Mouse (Mus musculus) cerebellum, adult 8-10 months (tissue): ENCODE measurements around the gene Slc32a1.

Experiments used
- DNase-seq: peaks from one replicate; pipeline ENCODE4 v3.0.0; 2022

The Slc32a1 gene

GRCm38 (mm10) chr2:158610488-158611325 is at the start of gene Slc32a1:
Gene Slc32a1 (plus strand): TSS chr2:158610767.
- no peak for DNase-seq

GRCm38 (mm10) chr2:158560801-158561200 is 49.8 kb upstream of the Slc32a1 start:
- no peak for DNase-seq

- no peak for DNase-seq
Observed at GRCm38 (mm10) chr2:158561371-158562144, 49.0 kb upstream of the Slc32a1 start.

- no peak for DNase-seq
Observed at GRCm38 (mm10) chr2:158570421-158571081, 40.0 kb upstream of the Slc32a1 start.

- no peak for DNase-seq
Observed at GRCm38 (mm10) chr2:158579979-158580378, 30.6 kb upstream of the Slc32a1 start.

- DNase-seq = no peak
Observed at GRCm38 (mm10) chr2:158584621-158585358, 25.8 kb upstream of the Slc32a1 start.

- DNase-seq = no peak
Observed at GRCm38 (mm10) chr2:158588524-158589271, 21.9 kb upstream of the Slc32a1 start.

- DNase-seq = no peak
Observed at GRCm38 (mm10) chr2:158590495-158590894, 20.1 kb upstream of the Slc32a1 start.

GRCm38 (mm10) chr2:158591286-158591685 is 19.3 kb upstream of the Slc32a1 start:
- no peak for DNase-seq

GRCm38 (mm10) chr2:158593371-158593770 is 17.2 kb upstream of the Slc32a1 start:
- no peak for DNase-seq

- peak; percentile 29 for DNase-seq
Observed at GRCm38 (mm10) chr2:158595103-158595502, 15.5 kb upstream of the Slc32a1 start.

- DNase-seq = no peak
Observed at GRCm38 (mm10) chr2:158595577-158595976, 15.0 kb upstream of the Slc32a1 start.

GRCm38 (mm10) chr2:158596803-158597202 is 13.8 kb upstream of the Slc32a1 start:
- no peak for DNase-seq

GRCm38 (mm10) chr2:158600517-158600916 is 10.1 kb upstream of the Slc32a1 start:
- no peak for DNase-seq

GRCm38 (mm10) chr2:158601326-158601725 is 9.2 kb upstream of the Slc32a1 start:
- no peak for DNase-seq

GRCm38 (mm10) chr2:158602663-158603062 is 7.9 kb upstream of the Slc32a1 start:
- no peak for DNase-seq

- DNase-seq = no peak
Observed at GRCm38 (mm10) chr2:158606511-158606964, 4.0 kb upstream of the Slc32a1 start.

- no peak for DNase-seq
Observed at GRCm38 (mm10) chr2:158609681-158610080, 886 bp upstream of the Slc32a1 start.

GRCm38 (mm10) chr2:158611326-158611719 is 756 bp downstream of the Slc32a1 start:
- DNase-seq = no peak

- DNase-seq = no peak
Observed at GRCm38 (mm10) chr2:158611726-158612670, 1.4 kb downstream of the Slc32a1 start.
